Mouse (Mus musculus) kidney, embryonic 15.5 days (tissue): ENCODE data around the gene Mefv. TPM values are rescaled to one million over a fixed set of nuclear protein-coding genes. Genes with fewer than 3 reads are reported as not detected.
"Not testable (repeated sequence)": the region's sequence is repeated elsewhere in the genome, so short reads cannot be mapped to it uniquely, and the experiment has no call there.

Experiments used
- ATAC-seq: fragments of 200-750 bp; cut with Nextera tagmentation; replicated peaks from 2 replicates; pipeline ENCODE4 v1.8.0; 2017; ENCODE audit warnings: moderate TSS enrichment; ENCODE audit not compliant: low FRiP score
- H3K27ac ChIP-seq: fragments of 300-500 bp; sonication (generic); 2 replicates; pipeline ENCODE4 v1.5.1; 2015; ENCODE audit warnings: mild to moderate bottlenecking, inconsistent platforms
- H3K27me3 ChIP-seq: fragments of 300-500 bp; sonication (generic); 2 replicates; pipeline ENCODE4 v1.6.1; 2015; ENCODE audit warnings: inconsistent platforms
- H3K36me3 ChIP-seq: fragments of 300-500 bp; sonication (generic); 2 replicates; pipeline ENCODE4 v1.6.1; 2015; ENCODE audit warnings: inconsistent platforms
- H3K4me1 ChIP-seq: fragments of 300-500 bp; sonication (generic); 2 replicates; pipeline ENCODE4 v1.6.1; 2015; ENCODE audit warnings: inconsistent platforms
- H3K4me2 ChIP-seq: fragments of 300-500 bp; sonication (generic); 2 replicates; pipeline ENCODE4 v1.6.1; 2015; ENCODE audit warnings: moderate library complexity, mild to moderate bottlenecking, inconsistent platforms
- H3K4me3 ChIP-seq: fragments of 300-500 bp; sonication (generic); replicated peaks from 2 replicates; pipeline ENCODE4 v1.5.1; 2015; ENCODE audit warnings: mild to moderate bottlenecking, inconsistent platforms
- H3K9ac ChIP-seq: fragments of 300-500 bp; sonication (generic); 2 replicates; pipeline ENCODE4 v1.6.1; 2015; ENCODE audit warnings: mild to moderate bottlenecking, inconsistent platforms
- H3K9me3 ChIP-seq: fragments of 300-500 bp; sonication (generic); replicated peaks from 2 replicates; pipeline ENCODE4 v1.6.1; 2016; ENCODE audit warnings: inconsistent platforms
- WGBS: fragments of 180-500 bp; shearing (Covaris S2); methylation state at CpG from one replicate; pipeline ENCODE4 v1.1.7; 2015; ENCODE audit warnings: mixed read lengths; 5-methylcytosine and 5-hydroxymethylcytosine counted together
- polyA plus RNA-seq: library from polyadenylated mRNA; unstranded; fragments of >200 nt; fragmentation: Nextera tagmentation; extraction: Ambion mirVana; gene quantifications from 2 replicates; pipeline ENCODE4 v1.2.1, GENCODE M21; 2015

The Mefv gene
- polyA plus RNA-seq, 1 experiment from 2014 or later: 0.06 TPM

GRCm38 (mm10) chr16:3700893-3701292 lies 17.0 kb downstream of the Mefv start:
- no peaks in the 10 kb centered on the region for H3K27me3 ChIP-seq
- H3K9me3 ChIP-seq: no peaks in the 10 kb centered on the region
- H3K9ac ChIP-seq: no peak overlapping the region
- no peak overlapping the region for H3K4me2 ChIP-seq
- ATAC-seq: no peak
- no peaks in the 10 kb centered on the region for H3K36me3 ChIP-seq
- 60% methylated on average over 1 of the region's 1 CpGs for WGBS
- H3K4me3 ChIP-seq: no peak overlapping the region
- no peak overlapping the region for H3K27ac ChIP-seq
- H3K4me1 ChIP-seq: no peaks in the 10 kb centered on the region

DNA sequence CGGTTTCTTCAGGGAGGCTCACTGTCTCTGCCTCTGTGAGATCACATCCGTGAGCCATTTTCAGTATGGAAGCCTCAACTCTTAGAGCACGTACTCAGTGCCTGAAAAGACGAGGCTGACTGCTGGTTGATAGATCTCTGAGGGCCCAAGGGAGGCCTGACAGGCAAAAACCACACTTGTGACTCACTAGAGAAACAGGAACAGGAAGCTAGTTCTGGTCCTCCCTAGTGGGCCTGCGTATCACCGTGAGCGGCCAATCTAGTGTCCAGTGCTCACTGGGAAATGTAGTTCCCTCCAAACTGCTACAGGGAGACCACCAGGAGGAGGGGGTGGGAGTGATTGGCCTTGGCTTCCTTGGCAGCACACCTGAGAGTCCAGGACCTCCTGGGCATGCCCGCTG lies 18.6 kb downstream of the Mefv start:
- Histone ChIP-seq H3K27me3 (no peaks in the 10 kb centered on the region), H3K9ac (no peak overlapping the region), H3K36me3 (no peaks in the 10 kb centered on the region), H3K4me2 (no peak overlapping the region), H3K4me3 (no peak overlapping the region), H3K4me1 (no peaks in the 10 kb centered on the region), H3K9me3 (no peaks in the 10 kb centered on the region), H3K27ac (no peak overlapping the region)
- ATAC-seq: no peak
- 82% methylated on average over 8 of the region's 8 CpGs for WGBS

DNA sequence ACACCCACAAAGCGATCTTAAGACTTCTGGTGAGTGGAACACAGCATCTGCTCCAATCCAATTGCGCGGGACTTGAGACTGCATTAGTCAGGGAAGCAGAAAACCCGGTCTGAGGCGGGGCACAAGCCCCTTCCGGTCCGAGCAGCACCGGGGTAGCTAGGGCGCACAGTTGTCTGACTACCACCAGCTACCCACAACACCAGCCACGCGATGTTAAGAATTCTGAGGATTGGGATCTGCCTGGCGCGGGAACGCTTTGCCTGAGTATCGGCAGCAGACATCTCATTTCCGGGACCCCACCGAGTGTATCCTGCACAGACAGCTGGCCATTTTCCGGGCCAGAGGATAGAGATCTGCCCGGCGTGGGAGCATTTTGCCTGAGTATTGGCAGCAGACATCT lies 28.3 kb downstream of the Mefv start:
- ATAC-seq, H3K4me3 ChIP-seq, H3K27me3 ChIP-seq, H3K9me3 ChIP-seq, H3K4me2 ChIP-seq, H3K4me1 ChIP-seq, H3K9ac ChIP-seq, H3K27ac ChIP-seq, H3K36me3 ChIP-seq: not testable (repeated sequence)
- 57% methylated on average over 20 of the region's 20 CpGs for WGBS

Other genes with a start within 250 kb of the Mefv start
- not detected in 2 replicates for gene Olfr161, start 127.1 kb downstream of the Mefv start, polyA plus RNA-seq
- gene Zfp263, start 26.0 kb upstream of the Mefv start, polyA plus RNA-seq: 49.3 and 49.6 TPM in 2 replicates
- gene Olfr15, start 112.8 kb upstream of the Mefv start, polyA plus RNA-seq: not detected in 2 replicates
- gene Zfp174, start 129.2 kb upstream of the Mefv start, polyA plus RNA-seq: 1.4 and 1.7 TPM in 2 replicates
- 46.4 and 48.3 TPM in 2 replicates for gene Naa60, start 154.3 kb upstream of the Mefv start, polyA plus RNA-seq
- 5.4 and 6.1 TPM in 2 replicates for gene Zfp597, start 166.5 kb upstream of the Mefv start, polyA plus RNA-seq
- gene Gm20695, start 166.6 kb upstream of the Mefv start, polyA plus RNA-seq: 2.5 and 2.6 TPM in 2 replicates
- gene 1700037C18Rik, start 190.6 kb upstream of the Mefv start, polyA plus RNA-seq: 7.9 and 10.1 TPM in 2 replicates
- gene Cluap1, start 190.7 kb upstream of the Mefv start, polyA plus RNA-seq: 26.3 and 29.9 TPM in 2 replicates